Mouse (Mus musculus) cerebellum, adult 2 months (tissue): ENCODE results near the gene Alpl.

ENCODE experiments used
- CTCF ChIP-seq: fragments of 200-500 bp; IDR thresholded peaks from 2 replicates; pipeline ENCODE4 v1.5.1; 2011; ENCODE audit warnings: low read depth, mild to moderate bottlenecking, control low read depth, low read length, moderate library complexity, borderline replicate concordance; ENCODE audit not compliant: insufficient read depth
- POLR2A ChIP-seq: fragments of 200-500 bp; IDR thresholded peaks from 2 replicates; pipeline ENCODE4 v1.6.1; 2011; ENCODE audit warnings: low read length, control low read depth, borderline replicate concordance; ENCODE audit not compliant: insufficient read depth

GRCm38 (mm10) chr4:137839452-137839851 is 43.3 kb upstream of the Alpl start:
- TF ChIP-seq CTCF (no peak), POLR2A (no peak)
